Mouse (Mus musculus) intestine, postnatal 0 days (tissue): ENCODE measurements around the gene Gm19684. TPM values are rescaled to one million over a fixed set of nuclear protein-coding genes. Genes with fewer than 3 reads are reported as not detected.
"Not testable (repeated sequence)": the region's sequence is repeated elsewhere in the genome, so short reads cannot be mapped to it uniquely, and the experiment has no call there.

ENCODE experiments used
- ATAC-seq: fragments of 200-750 bp; cut with Nextera tagmentation; 2 replicates; pipeline ENCODE4 v1.8.0; 2017; ENCODE audit warnings: mild to moderate bottlenecking, moderate TSS enrichment, moderate library complexity
- H3K27ac ChIP-seq: fragments of 300-500 bp; sonication (generic); 2 replicates; pipeline ENCODE4 v1.5.1; 2014; ENCODE audit warnings: mild to moderate bottlenecking, low read depth, low read length, moderate library complexity
- H3K27me3 ChIP-seq: fragments of 300-500 bp; sonication (generic); replicated peaks from 2 replicates; pipeline ENCODE4 v1.6.1; 2014; ENCODE audit warnings: low read length, mixed read lengths; ENCODE audit not compliant: control insufficient read depth, insufficient read depth
- H3K36me3 ChIP-seq: fragments of 300-500 bp; sonication (generic); 2 replicates; pipeline ENCODE4 v1.6.1; 2014; ENCODE audit warnings: mild to moderate bottlenecking, moderate library complexity; ENCODE audit not compliant: control insufficient read depth, insufficient read depth
- H3K4me1 ChIP-seq: fragments of 300-500 bp; sonication (generic); replicated peaks from 2 replicates; pipeline ENCODE4 v1.6.1; 2014; ENCODE audit warnings: antibody characterized with exemption, low read length, mixed read lengths; ENCODE audit not compliant: control insufficient read depth, insufficient read depth
- H3K4me2 ChIP-seq: fragments of 300-500 bp; sonication (generic); replicated peaks from 2 replicates; pipeline ENCODE4 v1.6.1; 2014; ENCODE audit warnings: low read depth, mild to moderate bottlenecking, moderate library complexity
- H3K4me3 ChIP-seq: fragments of 300-500 bp; sonication (generic); 2 replicates; pipeline ENCODE4 v1.5.1; 2014; ENCODE audit warnings: low read depth, low read length
- H3K9ac ChIP-seq: fragments of 300-500 bp; sonication (generic); 2 replicates; pipeline ENCODE4 v1.6.1; 2014; ENCODE audit warnings: mild to moderate bottlenecking, low read depth, low read length
- H3K9me3 ChIP-seq: fragments of 300-500 bp; sonication (generic); 2 replicates; pipeline ENCODE4 v1.6.1; 2016; ENCODE audit warnings: mixed run types; ENCODE audit not compliant: control insufficient read depth
- CTCF ChIP-seq: sonication (generic); IDR thresholded peaks from 2 replicates; pipeline ENCODE4 v1.5.1; 2016; ENCODE audit warnings: low read depth, mild to moderate bottlenecking, control low read depth, antibody characterized with exemption, moderate library complexity
- WGBS: fragments of 180-500 bp; shearing (Covaris S2); extraction: QIAGEN DNeasy Blood & Tissue Kit; methylation state at CpG from one replicate; pipeline ENCODE4 v1.1.7; 2014; 5-methylcytosine and 5-hydroxymethylcytosine counted together
- polyA plus RNA-seq: library from polyadenylated mRNA; unstranded; fragments of >200 nt; fragmentation: Nextera tagmentation; extraction: Ambion mirVana; gene quantifications from 2 replicates; pipeline ENCODE4 v1.2.1, GENCODE M21; 2015

Gm19684 gene
- polyA plus RNA-seq, 1 experiment from 2014 or later: not detected

DNA sequence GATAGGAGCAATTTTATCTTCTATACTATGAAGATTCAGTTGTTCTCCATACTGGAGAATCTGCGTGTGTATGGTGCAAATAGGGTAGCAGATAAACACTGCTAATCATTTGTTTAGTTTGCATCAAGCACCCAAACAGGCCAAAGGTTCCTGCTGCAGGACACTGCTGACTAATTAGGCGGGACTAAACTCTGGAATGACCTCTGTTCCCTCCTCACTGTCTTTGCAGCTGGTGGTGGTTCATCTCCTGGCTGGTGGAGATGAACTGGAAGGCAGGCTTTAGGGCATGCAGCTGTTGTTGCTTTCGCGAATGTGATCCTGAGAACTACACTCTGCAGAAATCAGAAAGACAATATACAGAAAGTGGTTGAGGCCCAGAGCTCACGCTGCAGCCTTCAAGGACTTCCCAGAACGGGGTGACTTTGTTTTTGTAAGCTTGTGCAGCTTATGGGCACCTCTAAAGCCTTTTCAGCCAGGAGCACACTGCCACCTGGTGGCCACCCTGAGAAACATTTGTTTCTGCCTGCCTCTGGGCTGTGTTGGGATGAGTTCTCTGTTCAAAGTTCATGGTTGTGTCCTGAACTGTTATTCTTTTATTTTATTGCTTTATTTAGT is 7.4 kb upstream of the Gm19684 start:
- H3K27me3 ChIP-seq, H3K36me3 ChIP-seq, H3K4me2 ChIP-seq, H3K27ac ChIP-seq, H3K4me3 ChIP-seq, ATAC-seq, H3K9me3 ChIP-seq, H3K4me1 ChIP-seq, H3K9ac ChIP-seq: not testable (repeated sequence)
- 11% methylated on average over 6 of the region's 6 CpGs for WGBS
- peak; percentile 73 for TF ChIP-seq CTCF

DNA sequence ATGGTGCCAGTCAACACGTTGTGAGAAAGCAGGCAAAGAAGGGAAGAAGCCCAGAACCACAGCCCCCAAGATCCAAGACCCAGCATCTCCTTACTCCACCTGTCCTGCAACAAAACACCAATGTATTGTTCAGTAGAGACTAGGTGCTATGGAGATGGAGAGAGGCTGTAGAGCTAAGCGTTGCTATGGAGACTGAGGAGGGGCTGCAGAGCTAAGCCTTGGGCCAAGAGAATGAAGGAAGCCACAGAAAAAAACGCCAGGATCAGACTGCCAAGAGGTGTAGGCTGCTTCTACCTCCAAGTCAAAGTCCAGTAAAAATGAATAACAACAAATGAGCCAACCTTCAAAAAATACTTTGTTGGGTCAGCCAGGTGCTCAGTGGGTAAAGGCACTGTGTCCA is 4.9 kb upstream of the Gm19684 start:
- not testable (repeated sequence) for H3K4me3 ChIP-seq, H3K9ac ChIP-seq, H3K27me3 ChIP-seq, H3K4me1 ChIP-seq, H3K36me3 ChIP-seq, H3K27ac ChIP-seq, ATAC-seq, H3K9me3 ChIP-seq, H3K4me2 ChIP-seq
- 34% methylated on average over 3 of the region's 3 CpGs for WGBS

DNA sequence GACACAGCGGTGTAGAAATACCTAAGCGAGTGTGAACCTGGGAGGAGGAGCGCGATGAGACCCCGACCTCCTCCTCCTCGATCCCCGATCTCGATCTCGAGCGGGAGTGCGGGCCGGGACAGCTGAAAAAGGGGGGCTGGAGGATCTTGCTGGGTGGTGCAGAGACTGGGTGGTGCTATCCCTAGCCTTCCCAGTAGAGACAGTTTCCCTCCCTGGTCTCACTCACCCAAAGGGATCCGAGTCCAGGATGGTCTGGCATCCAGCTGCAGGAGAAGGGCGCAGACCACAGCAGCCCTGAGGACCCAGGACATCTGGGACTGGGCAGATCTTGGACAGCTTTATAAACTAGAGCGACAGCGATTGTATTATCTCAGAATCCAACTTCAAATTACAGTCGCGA is 639 bp upstream of the Gm19684 start:
- H3K36me3 ChIP-seq, H3K9me3 ChIP-seq, H3K27ac ChIP-seq, H3K9ac ChIP-seq, H3K4me1 ChIP-seq, ATAC-seq, H3K27me3 ChIP-seq: not testable (repeated sequence)
- Histone ChIP-seq H3K4me2 (peak overlapping the region; percentile 57), H3K4me3 (peak overlapping the region; percentile 11; the same call in 1 of the 2 replicates)
- 26% methylated on average over 18 of the region's 18 CpGs for WGBS

DNA sequence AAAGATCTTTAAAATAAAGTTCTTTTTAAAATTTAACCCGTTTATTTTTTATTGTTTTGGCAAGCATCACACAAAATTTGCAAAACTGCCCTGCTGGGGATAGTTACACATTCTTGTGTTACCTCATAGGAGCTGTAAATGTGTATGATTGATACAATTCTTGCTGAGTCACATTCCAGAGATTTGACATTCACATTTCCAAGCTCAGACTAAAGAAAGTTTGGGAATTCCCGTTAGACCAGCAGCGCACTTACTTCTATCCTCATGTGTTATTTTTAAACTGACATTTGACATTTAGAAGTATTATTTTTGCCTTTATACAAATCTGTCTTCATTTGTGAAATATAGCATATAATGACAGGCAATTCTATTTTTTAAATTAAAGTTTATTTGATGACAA is 2.6 kb downstream of the Gm19684 start:
- H3K4me2 ChIP-seq, H3K36me3 ChIP-seq, ATAC-seq, H3K9ac ChIP-seq, H3K9me3 ChIP-seq, H3K4me3 ChIP-seq, H3K27me3 ChIP-seq, H3K4me1 ChIP-seq, H3K27ac ChIP-seq: not testable (repeated sequence)
- WGBS: 67% methylated on average over 3 of the region's 3 CpGs

DNA sequence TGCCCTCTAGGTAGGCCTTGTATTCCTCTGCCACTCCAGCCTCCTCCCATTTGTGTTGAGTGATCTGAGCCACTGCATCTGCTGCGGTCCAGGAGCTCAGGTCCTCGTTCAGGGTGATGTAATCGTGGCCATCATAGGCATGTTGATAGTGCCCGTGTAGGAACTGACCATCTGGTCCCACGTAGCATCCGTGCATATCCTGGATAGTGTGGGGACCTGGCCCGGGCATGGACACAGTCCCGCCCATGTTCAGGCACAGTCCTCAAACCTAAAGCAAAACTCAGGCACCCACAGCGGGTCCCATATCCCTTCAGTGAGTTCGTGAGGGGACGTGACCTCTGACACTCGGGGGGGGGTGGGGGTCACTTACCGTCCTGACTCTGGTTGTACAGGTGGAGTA is 7.0 kb downstream of the Gm19684 start:
- not testable (repeated sequence) for H3K27me3 ChIP-seq, H3K9ac ChIP-seq, ATAC-seq, H3K27ac ChIP-seq, H3K4me3 ChIP-seq, H3K9me3 ChIP-seq, H3K4me1 ChIP-seq, H3K36me3 ChIP-seq
- 54% methylated on average over 10 of the region's 13 CpGs for WGBS
- peak overlapping the region; percentile 63 for H3K4me2 ChIP-seq

DNA sequence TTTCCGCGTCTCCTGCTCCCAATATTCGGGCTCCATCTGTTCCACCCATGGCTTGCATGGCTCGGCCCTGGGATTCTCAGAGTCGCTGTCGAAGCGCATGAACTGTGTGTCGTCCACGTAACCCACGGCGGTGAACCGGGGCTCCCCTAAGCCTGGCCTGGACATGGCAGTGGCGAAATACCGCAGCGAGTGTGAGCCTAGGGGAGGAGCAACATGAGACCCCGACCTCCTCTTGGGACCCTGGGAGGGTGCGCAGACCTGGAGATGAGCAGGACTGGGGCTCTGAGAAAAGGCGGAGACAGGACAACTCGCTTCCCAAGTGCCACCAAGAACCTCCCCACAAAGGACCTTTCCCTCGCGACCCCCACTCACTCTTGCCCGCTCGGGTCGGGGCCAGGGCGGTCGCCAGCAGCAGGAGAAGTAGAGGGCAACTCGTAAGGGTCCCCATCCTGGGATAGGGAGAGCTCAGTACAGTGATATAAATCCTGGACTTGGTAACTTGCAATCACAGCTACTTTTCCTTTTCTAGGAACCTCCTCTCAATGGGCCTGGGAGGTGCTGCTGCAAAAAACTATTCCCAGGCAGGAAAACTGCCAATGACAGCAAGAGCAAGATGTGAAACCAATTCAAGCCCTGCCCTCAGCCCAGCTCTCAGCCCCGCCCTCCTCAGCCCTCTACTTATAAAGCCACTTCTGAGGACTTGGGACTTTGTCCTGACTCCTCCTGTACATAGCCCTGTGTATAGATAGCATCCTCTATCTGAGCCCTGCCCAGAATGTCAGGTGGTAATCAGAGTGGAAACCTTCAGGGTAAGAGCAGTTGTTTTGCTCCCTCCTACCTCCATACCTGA is 7.7 kb downstream of the Gm19684 start, which contains the start of gene Gm7030:
TSS of gene Gm7030 (minus strand) at position 458 of the 850 bp plus-strand sequence.
- WGBS: 22% methylated on average over 23 of the region's 28 CpGs
- not testable (repeated sequence) for H3K4me1 ChIP-seq, H3K9me3 ChIP-seq, H3K27me3 ChIP-seq, H3K36me3 ChIP-seq
- Histone ChIP-seq H3K27ac (peak within 1 kb of the TSS; percentile 73), H3K9ac (0 out of 2 replicates have a peak within 1 kb of the TSS, but pooled peaks have one; percentile 17), H3K4me2 (peak within 1 kb of the TSS; percentile 63), H3K4me3 (peak within 1 kb of the TSS; percentile 39)
- peak; percentile 99 for ATAC-seq
